Mouse (Mus musculus): Measurements from ENCODE around the gene Thnsl2. TPM values are rescaled to one million over a fixed set of nuclear protein-coding genes. Genes with fewer than 3 reads are reported as not detected.

Gene Thnsl2
- polyA plus RNA-seq (2014; fragmentation: Nextera tagmentation; extraction: Ambion mirVana), result 6.9 and 7.5 TPM in 2 replicates

- TF ChIP-seq CTCF (IDR thresholded peaks at IDR 0.05; ENCODE audit: low read depth), result peak; percentile 63
- Histone ChIP-seq H3K9ac (peak within 1 kb of the TSS; percentile 81), H3K4me1 (ENCODE audit: insufficient read depth) (0 out of 2 replicates have a peak, but pooled peaks cover 5% of the 10 kb centered on the region), H3K4me3 (ENCODE audit: low read depth, low read length) (peak within 1 kb of the TSS; percentile 54), H3K36me3 (ENCODE audit: insufficient read depth) (no peaks in the 10 kb centered on the region), H3K27me3 (ENCODE audit: insufficient read depth, low read length) (no peaks in the 10 kb centered on the region), H3K27ac (ENCODE audit: low read depth) (peak within 1 kb of the TSS; percentile 81), H3K9me3 (ENCODE audit: low read depth, low read length) (no peaks in the 10 kb centered on the region; the same call in 1 of the 2 replicates), H3K4me2 (peak within 1 kb of the TSS; percentile 86)
- WGBS, result under 1% methylated on average over 32 of the region's 32 CpGs
- DNase-seq, result peak; percentile 84
- ATAC-seq (ENCODE audit: insufficient read depth), result peak; percentile 93
Observed at GRCm38 (mm10) chr6:71143894-71144455, at the start of gene Thnsl2. Gene Thnsl2 (minus strand): TSS chr6:71144439.

GRCm38 (mm10) chr6:71193151-71193740 is 49.0 kb upstream of the Thnsl2 start:
- no peak for ATAC-seq (ENCODE audit: insufficient read depth)
- Histone ChIP-seq H3K36me3 (ENCODE audit: insufficient read depth) (no peaks in the 10 kb centered on the region), H3K9ac (no peak overlapping the region), H3K9me3 (ENCODE audit: low read depth, low read length) (no peaks in the 10 kb centered on the region), H3K4me1 (ENCODE audit: insufficient read depth) (no peaks in the 10 kb centered on the region), H3K27me3 (ENCODE audit: insufficient read depth, low read length) (no peaks in the 10 kb centered on the region), H3K4me3 (ENCODE audit: low read depth, low read length) (no peak overlapping the region), H3K4me2 (no peak overlapping the region), H3K27ac (ENCODE audit: low read depth) (no peak overlapping the region)
- no peak for TF ChIP-seq CTCF (IDR thresholded peaks at IDR 0.05; ENCODE audit: low read depth)
- 75% methylated on average over 6 of the region's 6 CpGs for WGBS
- DNase-seq, result no peak

GRCm38 (mm10) chr6:71190501-71190900 is 46.3 kb upstream of the Thnsl2 start:
- H3K9ac ChIP-seq, result no peak overlapping the region
- no peak for DNase-seq
- no peaks in the 10 kb centered on the region for H3K27me3 ChIP-seq (ENCODE audit: insufficient read depth, low read length)
- H3K27ac ChIP-seq (ENCODE audit: low read depth), result no peak overlapping the region
- WGBS, result 88% methylated on average over 2 of the region's 2 CpGs
- ATAC-seq (ENCODE audit: insufficient read depth), result no peak
- H3K9me3 ChIP-seq (ENCODE audit: low read depth, low read length), result no peaks in the 10 kb centered on the region
- no peaks in the 10 kb centered on the region for H3K4me1 ChIP-seq (ENCODE audit: insufficient read depth)
- no peak for TF ChIP-seq CTCF (IDR thresholded peaks at IDR 0.05; ENCODE audit: low read depth)
- no peak overlapping the region for H3K4me3 ChIP-seq (ENCODE audit: low read depth, low read length)
- H3K4me2 ChIP-seq, result no peak overlapping the region
- no peaks in the 10 kb centered on the region for H3K36me3 ChIP-seq (ENCODE audit: insufficient read depth)

- Histone ChIP-seq H3K36me3 (ENCODE audit: insufficient read depth) (no peaks in the 10 kb centered on the region), H3K4me1 (ENCODE audit: insufficient read depth) (no peaks in the 10 kb centered on the region), H3K27me3 (ENCODE audit: insufficient read depth, low read length) (no peaks in the 10 kb centered on the region), H3K9me3 (ENCODE audit: low read depth, low read length) (no peaks in the 10 kb centered on the region), H3K27ac (ENCODE audit: low read depth) (no peak overlapping the region), H3K9ac (no peak overlapping the region), H3K4me2 (no peak overlapping the region), H3K4me3 (ENCODE audit: low read depth, low read length) (no peak overlapping the region)
- no peak for DNase-seq
- no peak for ATAC-seq (ENCODE audit: insufficient read depth)
- WGBS, result 21% methylated on average over 1 of the region's 1 CpGs
- TF ChIP-seq CTCF (IDR thresholded peaks at IDR 0.05; ENCODE audit: low read depth), result no peak
Observed at GRCm38 (mm10) chr6:71189578-71189977, 45.3 kb upstream of the Thnsl2 start.

GRCm38 (mm10) chr6:71184941-71185604 is 40.8 kb upstream of the Thnsl2 start:
- TF ChIP-seq CTCF (IDR thresholded peaks at IDR 0.05; ENCODE audit: low read depth), result no peak

GRCm38 (mm10) chr6:71180596-71180995 is 36.4 kb upstream of the Thnsl2 start:
- 88% methylated on average over 1 of the region's 1 CpGs for WGBS
- Histone ChIP-seq H3K4me3 (ENCODE audit: low read depth, low read length) (no peak overlapping the region), H3K9ac (no peak overlapping the region), H3K9me3 (ENCODE audit: low read depth, low read length) (no peaks in the 10 kb centered on the region), H3K4me1 (ENCODE audit: insufficient read depth) (no peaks in the 10 kb centered on the region), H3K27ac (ENCODE audit: low read depth) (no peak overlapping the region), H3K27me3 (ENCODE audit: insufficient read depth, low read length) (no peaks in the 10 kb centered on the region), H3K36me3 (ENCODE audit: insufficient read depth) (no peaks in the 10 kb centered on the region), H3K4me2 (no peak overlapping the region)
- DNase-seq (no peak), ATAC-seq (ENCODE audit: insufficient read depth) (no peak)
- no peak for TF ChIP-seq CTCF (IDR thresholded peaks at IDR 0.05; ENCODE audit: low read depth)

More at GRCm38 (mm10) chr6:71184941-71185604, 40.8 kb upstream of the Thnsl2 start:
- Histone ChIP-seq H3K27ac (ENCODE audit: low read depth) (no peak overlapping the region), H3K9ac (no peak overlapping the region), H3K9me3 (ENCODE audit: low read depth, low read length) (no peaks in the 10 kb centered on the region), H3K27me3 (ENCODE audit: insufficient read depth, low read length) (no peaks in the 10 kb centered on the region), H3K4me2 (no peak overlapping the region), H3K4me1 (ENCODE audit: insufficient read depth) (no peaks in the 10 kb centered on the region), H3K4me3 (ENCODE audit: low read depth, low read length) (no peak overlapping the region), H3K36me3 (ENCODE audit: insufficient read depth) (no peaks in the 10 kb centered on the region)
- WGBS, result 65% methylated on average over 7 of the region's 7 CpGs
- no peak for ATAC-seq (ENCODE audit: insufficient read depth)
- DNase-seq, result no peak

All from lung, embryonic 14.5 days (tissue).